Mouse (Mus musculus): ENCODE results near the gene BC117090.

- no peak for TF ChIP-seq CTCF (IDR thresholded peaks at IDR 0.05; ENCODE audit: control insufficient read depth, insufficient read depth, low read length)
- no peak for TF ChIP-seq POLR2A (IDR thresholded peaks at IDR 0.05; ENCODE audit: borderline replicate concordance, control insufficient read depth, low read depth, low read length)
Measured at GRCm38 (mm10) chr16:36307631-36308030, 26.5 kb downstream of the BC117090 start.

Data from bone marrow, adult 2 months (tissue).